Mouse (Mus musculus): Measurements from ENCODE around the gene S100a7a. TPM values are rescaled to one million over a fixed set of nuclear protein-coding genes. Genes with fewer than 3 reads are reported as not detected.

S100a7a gene
- total RNA-seq (2014; rRNA removed) (not detected in 2 replicates), polyA plus RNA-seq (2012; rRNA removed) (not detected in 2 replicates)

GRCm38 (mm10) chr3:90653717-90654116 is at the start of gene S100a7a:
S100a7a (plus strand) TSS chr3:90654017.
- H3K27ac ChIP-seq (replicated peaks; ENCODE audit: insufficient read depth, low read depth, low read length), result no peak within 1 kb of the TSS
- TF ChIP-seq CTCF (IDR thresholded peaks at IDR 0.05; ENCODE audit: low read depth, low read length), result no peak
- TF ChIP-seq POLR2A (IDR thresholded peaks at IDR 0.05; ENCODE audit: extremely low read depth, insufficient read depth, low read length), result no peak
- no peaks in the 10 kb centered on the region for H3K79me2 ChIP-seq (ENCODE audit: control insufficient read depth, insufficient read depth, low read length)
- no peaks in the 10 kb centered on the region for H3K27me3 ChIP-seq (ENCODE audit: control insufficient read depth, insufficient read depth, low read length)
- no peaks in the 10 kb centered on the region for H3K36me3 ChIP-seq (ENCODE audit: control insufficient read depth, insufficient read depth, low read length)
- no peak for DNase-seq (ENCODE audit: extremely low read depth, low read depth, low spot score)
- H3K9ac ChIP-seq (ENCODE audit: low read depth, low read length), result no peak within 1 kb of the TSS
- H3K4me1 ChIP-seq (ENCODE audit: control insufficient read depth, insufficient read depth, low read length), result no peaks in the 10 kb centered on the region
- no peak within 1 kb of the TSS for H3K4me3 ChIP-seq (ENCODE audit: insufficient read depth, low read depth, low read length)

- H3K79me2 ChIP-seq (ENCODE audit: control insufficient read depth, insufficient read depth, low read length), result no peaks in the 10 kb centered on the region
- no peak overlapping the region for H3K4me3 ChIP-seq (ENCODE audit: insufficient read depth, low read depth, low read length)
- H3K27me3 ChIP-seq (ENCODE audit: control insufficient read depth, insufficient read depth, low read length), result no peaks in the 10 kb centered on the region
- H3K27ac ChIP-seq (replicated peaks; ENCODE audit: insufficient read depth, low read depth, low read length), result no peak overlapping the region
- DNase-seq (ENCODE audit: extremely low read depth, low read depth, low spot score), result no peak
- TF ChIP-seq POLR2A (IDR thresholded peaks at IDR 0.05; ENCODE audit: extremely low read depth, insufficient read depth, low read length), result no peak
- TF ChIP-seq CTCF (IDR thresholded peaks at IDR 0.05; ENCODE audit: low read depth, low read length), result no peak
- no peaks in the 10 kb centered on the region for H3K36me3 ChIP-seq (ENCODE audit: control insufficient read depth, insufficient read depth, low read length)
- 74% methylated on average over 4 of the region's 4 CpGs for WGBS
- no peaks in the 10 kb centered on the region for H3K4me1 ChIP-seq (ENCODE audit: control insufficient read depth, insufficient read depth, low read length)
- no peak overlapping the region for H3K9ac ChIP-seq (ENCODE audit: low read depth, low read length)
Observed at GRCm38 (mm10) chr3:90604416-90604815, 49.4 kb upstream of the S100a7a start.

GRCm38 (mm10) chr3:90605049-90605448 is 48.8 kb upstream of the S100a7a start:
- Histone ChIP-seq H3K79me2 (ENCODE audit: control insufficient read depth, insufficient read depth, low read length) (no peaks in the 10 kb centered on the region), H3K4me1 (ENCODE audit: control insufficient read depth, insufficient read depth, low read length) (no peaks in the 10 kb centered on the region), H3K27me3 (ENCODE audit: control insufficient read depth, insufficient read depth, low read length) (no peaks in the 10 kb centered on the region), H3K4me3 (ENCODE audit: insufficient read depth, low read depth, low read length) (no peak overlapping the region), H3K9ac (ENCODE audit: low read depth, low read length) (no peak overlapping the region), H3K27ac (replicated peaks; ENCODE audit: insufficient read depth, low read depth, low read length) (no peak overlapping the region), H3K36me3 (ENCODE audit: control insufficient read depth, insufficient read depth, low read length) (no peaks in the 10 kb centered on the region)
- DNase-seq (ENCODE audit: extremely low read depth, low read depth, low spot score), result no peak
- WGBS, result 78% methylated on average over 3 of the region's 3 CpGs
- no peak for TF ChIP-seq POLR2A (IDR thresholded peaks at IDR 0.05; ENCODE audit: extremely low read depth, insufficient read depth, low read length)

- Histone ChIP-seq H3K36me3 (ENCODE audit: control insufficient read depth, insufficient read depth, low read length) (no peaks in the 10 kb centered on the region), H3K27ac (replicated peaks; ENCODE audit: insufficient read depth, low read depth, low read length) (no peak overlapping the region), H3K4me3 (ENCODE audit: insufficient read depth, low read depth, low read length) (no peak overlapping the region), H3K79me2 (ENCODE audit: control insufficient read depth, insufficient read depth, low read length) (no peaks in the 10 kb centered on the region), H3K4me1 (ENCODE audit: control insufficient read depth, insufficient read depth, low read length) (no peaks in the 10 kb centered on the region), H3K27me3 (ENCODE audit: control insufficient read depth, insufficient read depth, low read length) (no peaks in the 10 kb centered on the region), H3K9ac (ENCODE audit: low read depth, low read length) (no peak overlapping the region)
- 87% methylated on average over 2 of the region's 2 CpGs for WGBS
- no peak for TF ChIP-seq CTCF (IDR thresholded peaks at IDR 0.05; ENCODE audit: low read depth, low read length)
- TF ChIP-seq POLR2A (IDR thresholded peaks at IDR 0.05; ENCODE audit: extremely low read depth, insufficient read depth, low read length), result no peak
- no peak for DNase-seq (ENCODE audit: extremely low read depth, low read depth, low spot score)
Observed at GRCm38 (mm10) chr3:90605736-90606135, 48.1 kb upstream of the S100a7a start.

DNA sequence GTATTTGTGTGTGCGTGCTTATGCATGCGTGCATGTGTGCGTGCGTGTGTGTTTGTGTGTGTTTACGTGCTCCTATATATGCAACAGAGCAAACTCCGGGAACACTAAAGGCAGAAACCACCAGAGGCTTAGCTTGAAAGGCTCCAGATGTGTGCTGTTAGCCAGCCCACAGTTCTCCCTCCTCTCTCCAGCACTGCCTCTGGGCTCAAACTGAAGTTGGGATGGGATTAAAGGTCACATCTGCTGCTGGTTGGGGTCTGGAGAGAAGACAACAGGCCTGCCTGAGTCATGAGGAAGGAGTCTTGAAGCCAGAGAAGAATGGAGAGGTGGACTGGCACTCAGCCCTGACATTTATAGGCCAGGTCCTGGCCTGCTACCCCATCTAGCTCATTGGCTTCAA is 47.6 kb upstream of the S100a7a start:
- H3K4me1 ChIP-seq (ENCODE audit: control insufficient read depth, insufficient read depth, low read length), result no peaks in the 10 kb centered on the region
- no peak for DNase-seq (ENCODE audit: extremely low read depth, low read depth, low spot score)

GRCm38 (mm10) chr3:90607361-90607760 is 46.5 kb upstream of the S100a7a start:
- Histone ChIP-seq H3K4me3 (ENCODE audit: insufficient read depth, low read depth, low read length) (no peak overlapping the region), H3K9ac (ENCODE audit: low read depth, low read length) (no peak overlapping the region), H3K27ac (replicated peaks; ENCODE audit: insufficient read depth, low read depth, low read length) (no peak overlapping the region), H3K36me3 (ENCODE audit: control insufficient read depth, insufficient read depth, low read length) (no peaks in the 10 kb centered on the region), H3K27me3 (ENCODE audit: control insufficient read depth, insufficient read depth, low read length) (no peaks in the 10 kb centered on the region), H3K79me2 (ENCODE audit: control insufficient read depth, insufficient read depth, low read length) (no peaks in the 10 kb centered on the region), H3K4me1 (ENCODE audit: control insufficient read depth, insufficient read depth, low read length) (no peaks in the 10 kb centered on the region)
- WGBS, result 76% methylated on average over 3 of the region's 3 CpGs
- TF ChIP-seq CTCF (IDR thresholded peaks at IDR 0.05; ENCODE audit: low read depth, low read length) (no peak), POLR2A (IDR thresholded peaks at IDR 0.05; ENCODE audit: extremely low read depth, insufficient read depth, low read length) (no peak)
- DNase-seq (ENCODE audit: extremely low read depth, low read depth, low spot score), result no peak

More for the DNA sequence above, 47.6 kb upstream of the S100a7a start:
- Histone ChIP-seq H3K79me2 (ENCODE audit: control insufficient read depth, insufficient read depth, low read length) (no peaks in the 10 kb centered on the region), H3K36me3 (ENCODE audit: control insufficient read depth, insufficient read depth, low read length) (no peaks in the 10 kb centered on the region), H3K27ac (replicated peaks; ENCODE audit: insufficient read depth, low read depth, low read length) (no peak overlapping the region), H3K27me3 (ENCODE audit: control insufficient read depth, insufficient read depth, low read length) (no peaks in the 10 kb centered on the region), H3K4me3 (ENCODE audit: insufficient read depth, low read depth, low read length) (no peak overlapping the region), H3K9ac (ENCODE audit: low read depth, low read length) (no peak overlapping the region)
- no peak for TF ChIP-seq CTCF (IDR thresholded peaks at IDR 0.05; ENCODE audit: low read depth, low read length)
- TF ChIP-seq POLR2A (IDR thresholded peaks at IDR 0.05; ENCODE audit: extremely low read depth, insufficient read depth, low read length), result no peak
- WGBS, result 90% methylated on average over 6 of the region's 6 CpGs

Measured in liver, adult 2 months (tissue).